Mouse (Mus musculus) adrenal gland, adult (tissue): ENCODE data around the gene Nhp2.
"Not testable (repeated sequence)": the region's sequence is repeated elsewhere in the genome, so short reads cannot be mapped to it uniquely, and the experiment has no call there.

Source experiments
- DNase-seq, 2 experiments: peaks; one replicate each; pipeline ENCODE4 v3.0.0; 2022 to 2023; ENCODE audit warnings: low spot score in 1 of 2; ENCODE audit not compliant: inconsistent age in 2 of 2

Nhp2 gene

GRCm38 (mm10) chr11:51633200-51633599 is 13.7 kb downstream of the Nhp2 start:
- not testable (repeated sequence) for DNase-seq

- DNase-seq: peak in 1 of 2 experiments; percentile 59
Observed at GRCm38 (mm10) chr11:51633721-51634120, 14.2 kb downstream of the Nhp2 start.

DNA sequence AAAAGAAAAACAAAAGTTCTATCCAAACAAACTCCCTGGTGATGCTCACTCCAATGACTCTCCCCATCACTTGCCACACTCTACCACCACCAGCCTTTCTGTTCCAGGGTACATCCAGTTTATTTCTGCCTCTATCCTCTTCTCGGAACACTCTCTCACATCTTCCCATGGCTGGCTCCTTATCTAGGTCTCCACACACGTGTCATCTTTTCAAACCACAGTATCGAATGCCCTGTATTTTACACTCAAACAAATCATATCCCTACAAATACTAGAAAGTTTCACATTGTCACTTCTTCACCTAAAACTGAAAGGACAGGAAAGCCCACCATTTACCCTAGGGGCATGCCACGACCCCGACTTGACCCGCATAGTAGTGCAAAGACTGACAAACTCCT is 15.6 kb downstream of the Nhp2 start:
- DNase-seq: no peak

GRCm38 (mm10) chr11:51635525-51636322 is 16.2 kb downstream of the Nhp2 start, which contains the start of gene Rmnd5b:
Gene Rmnd5b (minus strand): TSS chr11:51635896.
- peak; percentile 93 to 97 for DNase-seq

DNA sequence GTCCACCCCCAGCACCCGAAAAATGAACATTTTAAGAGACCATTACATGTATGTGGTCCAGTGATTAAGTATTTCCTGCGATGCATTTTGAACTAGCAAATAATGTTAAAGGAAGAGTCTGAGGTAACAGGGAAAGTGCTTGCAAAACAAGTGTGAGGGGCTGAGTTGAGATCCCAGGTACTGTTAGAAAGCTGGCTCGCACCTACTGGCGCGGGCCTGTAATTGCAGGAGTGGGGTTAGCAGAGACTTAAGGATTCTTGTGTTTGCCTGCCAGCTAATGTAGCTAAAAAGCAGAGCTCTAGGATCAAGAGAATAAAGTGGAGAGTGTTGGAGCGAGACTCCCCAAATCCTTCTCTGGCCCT is 16.8 kb downstream of the Nhp2 start:
- DNase-seq: peak; percentile 56 to 86

GRCm38 (mm10) chr11:51637971-51638414 is 18.5 kb downstream of the Nhp2 start:
- peak in 1 of 2 experiments; percentile 66 for DNase-seq

DNA sequence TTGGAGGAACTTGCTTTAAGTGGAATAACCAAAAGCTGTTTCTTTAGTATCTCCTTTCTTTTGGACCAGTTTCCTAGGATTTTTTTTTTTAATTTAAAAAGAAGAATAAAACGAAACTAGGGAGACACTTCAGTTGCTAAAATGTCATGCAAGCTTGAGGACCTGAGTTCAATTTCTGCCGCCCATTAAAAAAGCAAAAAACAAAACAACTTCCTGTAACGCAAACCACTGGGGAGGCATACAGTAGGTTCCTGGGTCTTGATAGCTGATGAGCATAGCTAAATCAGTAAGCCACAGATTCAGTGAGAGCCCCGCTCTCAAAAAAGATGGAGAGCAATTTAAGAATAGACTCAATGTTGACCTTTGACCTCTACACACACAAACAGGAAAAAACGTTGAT is 19.0 kb downstream of the Nhp2 start:
- no peak for DNase-seq

GRCm38 (mm10) chr11:51640748-51641147 is 21.2 kb downstream of the Nhp2 start:
- DNase-seq: peak in 1 of 2 experiments; percentile 56

GRCm38 (mm10) chr11:51643202-51643601 is 23.7 kb downstream of the Nhp2 start:
- peak in 1 of 2 experiments; percentile 60 for DNase-seq

GRCm38 (mm10) chr11:51643761-51644160 is 24.2 kb downstream of the Nhp2 start:
- no peak for DNase-seq

DNA sequence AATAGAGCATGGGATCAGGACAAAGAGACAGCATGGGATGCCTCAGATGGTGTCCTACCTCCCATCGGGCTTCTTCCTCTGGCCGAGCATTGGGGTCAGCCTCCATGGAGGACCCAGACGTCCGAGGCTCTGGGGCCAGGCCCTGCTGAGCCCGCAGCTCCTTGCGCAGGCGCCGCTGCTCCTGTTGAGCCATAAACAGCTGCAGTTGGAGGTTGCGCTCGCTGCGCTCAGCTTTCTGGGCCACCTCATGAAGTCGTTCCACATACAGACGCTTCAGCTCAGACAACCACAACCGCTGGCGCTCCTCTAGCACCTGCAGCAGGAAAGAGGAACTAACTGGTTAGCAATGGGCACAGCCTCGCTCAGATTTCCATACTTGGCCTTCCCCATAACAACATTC is 24.7 kb downstream of the Nhp2 start:
- no peak for DNase-seq

DNA sequence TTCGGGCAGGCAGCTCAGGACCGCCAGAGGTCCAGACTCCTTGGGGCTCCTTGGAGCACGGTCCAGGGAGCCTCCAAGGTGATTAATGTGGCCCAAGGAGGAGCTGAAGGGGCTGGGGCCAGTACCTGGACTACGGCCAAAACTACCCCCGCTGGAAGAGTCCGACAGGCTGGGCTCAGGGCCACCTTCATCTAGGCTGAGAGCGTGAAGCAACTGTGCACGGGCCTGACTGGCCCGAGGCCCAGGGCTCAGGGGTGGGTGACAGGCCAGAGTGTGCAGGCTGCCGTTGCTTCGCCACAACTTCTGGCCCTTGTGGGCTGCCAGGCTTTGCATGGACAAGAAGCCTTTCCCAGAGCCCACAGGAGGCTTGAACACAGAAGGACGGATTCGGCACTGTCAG is 25.8 kb downstream of the Nhp2 start:
- DNase-seq: peak in 1 of 2 experiments; percentile 51

GRCm38 (mm10) chr11:51646245-51646644 is 26.7 kb downstream of the Nhp2 start:
- peak in 1 of 2 experiments; percentile 49 for DNase-seq

DNA sequence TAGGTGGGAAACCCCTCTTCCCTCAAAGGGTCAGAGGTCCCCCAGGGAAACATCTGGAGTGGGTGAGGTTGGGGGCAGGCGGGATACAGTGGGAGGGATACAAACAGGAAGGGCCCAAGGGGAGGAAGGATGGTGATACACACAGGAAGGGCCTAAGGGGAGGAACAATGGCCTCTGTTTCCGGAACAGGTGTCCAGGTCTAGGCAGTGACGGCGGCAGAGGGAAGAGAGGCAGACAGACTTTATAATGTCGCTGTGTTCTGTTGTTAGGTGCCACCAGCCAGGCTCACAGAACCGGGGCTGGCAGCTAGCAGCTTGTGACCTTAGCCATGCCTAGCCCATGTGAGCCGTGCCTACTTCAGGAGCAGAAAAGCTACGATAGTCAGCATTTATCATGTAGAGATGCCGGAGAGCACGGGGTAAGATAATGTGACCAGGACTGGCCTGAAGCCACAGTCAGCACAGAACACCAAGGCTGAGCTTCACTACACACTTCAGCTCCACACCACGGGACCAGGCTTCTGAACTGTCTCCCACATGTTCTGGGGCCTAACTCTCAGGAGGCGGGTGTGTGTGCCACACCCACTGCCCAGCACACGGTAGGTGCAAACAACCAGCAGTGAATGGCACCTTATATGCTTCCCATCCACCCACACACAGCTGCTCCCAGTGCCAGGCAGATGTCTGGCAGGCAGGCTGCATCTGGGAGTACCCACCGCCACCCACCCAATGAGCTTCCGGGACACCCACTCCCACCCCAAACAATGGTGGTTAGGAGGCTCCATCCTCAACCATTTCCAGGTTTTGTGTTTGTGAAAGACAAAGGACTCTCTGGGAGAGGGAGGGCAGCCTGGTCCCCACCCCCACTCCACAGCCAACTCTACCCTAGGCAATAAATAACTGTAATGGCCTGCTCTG is 27.5 kb downstream of the Nhp2 start:
- DNase-seq: peak; percentile 54 to 74

DNA sequence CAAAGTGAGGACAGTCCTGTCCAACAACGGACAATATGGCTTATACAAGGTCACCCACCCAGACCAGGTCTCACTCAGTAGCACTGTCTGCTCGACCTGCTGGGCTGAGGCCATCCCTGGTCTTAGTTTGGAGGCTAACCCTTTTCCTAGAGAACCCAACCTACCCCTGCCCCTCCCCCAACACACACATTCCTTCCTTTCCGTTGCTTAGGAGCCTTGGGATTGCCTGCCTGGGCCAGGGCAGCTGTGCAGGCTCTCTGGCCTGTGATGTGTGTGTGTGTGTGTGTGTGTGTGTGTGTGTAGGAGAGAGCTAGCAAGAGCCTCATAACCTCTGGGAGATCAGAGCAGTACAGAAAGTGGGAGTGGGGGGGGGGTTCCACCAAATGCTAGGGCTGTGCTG is 29.0 kb downstream of the Nhp2 start:
- peak in 1 of 2 experiments; percentile 53 for DNase-seq

DNA sequence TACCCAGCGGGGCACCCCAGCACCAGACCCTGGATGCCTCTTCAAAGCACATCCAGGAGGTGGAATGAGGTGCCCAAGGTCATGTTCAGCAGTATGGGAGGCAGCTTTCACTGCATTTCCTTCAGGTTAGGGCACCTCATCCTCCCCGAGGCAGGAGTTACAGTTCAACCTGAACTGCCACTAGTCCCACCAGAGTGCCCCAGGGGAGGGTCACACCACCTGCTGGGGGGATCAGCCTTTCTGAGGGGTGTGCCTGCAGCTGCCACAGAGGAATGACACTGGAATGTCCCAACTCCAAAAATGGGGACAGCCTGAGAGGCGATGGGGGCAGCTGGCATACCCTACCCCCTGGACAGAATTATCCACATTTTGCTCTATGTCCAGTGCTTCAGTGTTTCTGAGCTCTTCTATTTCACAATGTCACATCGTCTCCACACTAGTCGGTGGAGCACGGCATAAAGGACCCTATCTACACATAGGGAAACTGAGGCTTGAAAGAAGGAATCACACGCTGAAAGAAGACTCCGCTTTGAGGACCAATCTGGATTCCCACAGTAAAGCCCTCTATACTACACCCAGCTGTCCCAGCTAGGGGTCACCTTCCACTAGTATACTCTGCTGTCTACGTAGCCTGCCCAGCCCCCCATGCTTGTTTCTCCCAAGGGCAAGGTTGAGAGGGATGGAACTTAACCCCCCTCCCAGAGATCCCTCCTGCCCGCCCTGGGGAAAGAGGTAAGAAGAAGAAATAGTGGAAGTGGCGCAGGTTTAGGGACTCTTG is 29.8 kb downstream of the Nhp2 start:
- peak in 1 of 2 experiments; percentile 54 for DNase-seq

DNA sequence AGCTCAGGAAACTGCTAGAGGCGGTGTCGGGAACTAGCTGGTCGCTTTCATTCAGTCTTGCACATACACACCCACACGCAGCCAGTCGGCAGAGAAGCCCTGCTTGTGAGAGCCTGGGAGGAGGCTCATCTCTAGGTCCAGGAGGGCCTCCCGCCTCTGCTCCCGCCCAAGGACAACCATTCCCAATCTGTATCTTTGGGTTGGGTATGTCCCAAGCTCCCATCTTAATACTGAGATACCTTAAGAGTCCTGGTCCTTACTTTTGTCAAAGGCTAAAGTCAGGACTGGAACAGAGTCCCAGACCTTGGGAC is 30.3 kb downstream of the Nhp2 start:
- DNase-seq: peak in 1 of 2 experiments; percentile 68

GRCm38 (mm10) chr11:51650261-51650660 is 30.7 kb downstream of the Nhp2 start:
- DNase-seq: no peak

DNA sequence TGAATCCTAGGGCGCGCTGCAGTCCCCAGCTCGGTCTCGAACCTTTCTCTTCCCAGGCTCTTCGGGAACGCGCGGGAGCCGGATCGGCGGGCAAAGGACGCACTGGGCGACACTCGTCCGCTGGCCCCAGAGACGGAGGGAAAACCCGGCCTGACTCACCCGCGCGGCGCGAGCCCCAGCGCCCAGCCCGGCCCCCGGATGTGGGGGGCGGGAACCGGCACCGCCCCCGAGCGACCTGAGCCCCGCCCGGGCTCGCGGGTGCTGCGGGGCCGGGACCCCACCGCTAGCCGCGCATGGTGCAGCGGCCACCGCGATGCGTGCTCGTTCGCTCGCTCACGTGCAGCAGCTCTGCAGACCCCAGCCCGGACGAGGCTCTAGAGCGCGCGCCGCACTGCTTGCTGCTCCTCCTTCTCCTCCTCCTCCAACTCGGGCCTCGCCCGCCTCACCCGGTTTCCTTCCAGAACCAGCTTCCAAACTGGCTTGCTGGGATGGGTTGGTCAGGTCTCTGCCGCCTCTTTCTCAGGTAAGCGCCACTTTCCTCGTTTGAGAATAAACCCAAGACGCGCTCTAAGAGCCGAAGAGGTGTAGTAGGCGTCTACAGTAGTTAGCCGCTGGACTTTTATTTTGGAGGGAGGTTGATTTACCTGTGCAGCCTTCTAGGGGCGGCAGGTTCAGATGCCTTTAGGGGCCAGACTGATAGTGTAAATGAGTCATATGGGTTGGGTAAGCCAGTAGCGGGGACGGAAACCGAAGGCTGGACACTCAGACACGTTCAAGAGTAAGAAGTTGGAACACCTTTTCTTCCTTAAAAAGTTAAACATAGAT is 31.4 kb downstream of the Nhp2 start, which contains the start of the genes N4bp3 and D930048N14Rik:
Gene N4bp3 (minus strand): TSS at position 152 of the 825 bp plus-strand sequence.
Gene D930048N14Rik (plus strand): TSS at position 264 of the 825 bp plus-strand sequence.
- DNase-seq: peak; percentile 88 to 94

- no peak for DNase-seq
Observed at GRCm38 (mm10) chr11:51652889-51653418, 33.4 kb downstream of the Nhp2 start.
